Mouse (Mus musculus) adrenal gland (tissue): ENCODE measurements around the gene 9930021J03Rik.

Experiments used
- intact Hi-C: fragments of 180-260 bp; cut with DNase I; formaldehyde crosslinking; loops from one replicate; pipeline ENCODE4 v1.15.1; 2025
- long read RNA-seq, 2 experiments: library from polyadenylated mRNA; unstranded; transcript quantifications; one replicate each; pipeline ENCODE4 v2.0.0; 2020; ENCODE audit warnings: borderline replicate concordance in 1 of 2; ENCODE audit not compliant: insufficient replicate concordance in 1 of 2

The 9930021J03Rik gene
- long read RNA-seq, experiment 1, partial matches to known transcripts = 0 of 1 reads
- long read RNA-seq, experiment 1, other reads (novel, unspliced or antisense) = 1 of 1 reads
- long read RNA-seq, experiment 2, partial matches to known transcripts = 1 of 4 reads
- long read RNA-seq, experiment 2, other reads (novel, unspliced or antisense) = 3 of 4 reads

- intact Hi-C loops = no loop called here
Observed at GRCm38 (mm10) chr19:29805917-29806785, at the start of gene 9930021J03Rik. Gene 9930021J03Rik, minus strand, starts transcription at chr19:29805989.

DNA sequence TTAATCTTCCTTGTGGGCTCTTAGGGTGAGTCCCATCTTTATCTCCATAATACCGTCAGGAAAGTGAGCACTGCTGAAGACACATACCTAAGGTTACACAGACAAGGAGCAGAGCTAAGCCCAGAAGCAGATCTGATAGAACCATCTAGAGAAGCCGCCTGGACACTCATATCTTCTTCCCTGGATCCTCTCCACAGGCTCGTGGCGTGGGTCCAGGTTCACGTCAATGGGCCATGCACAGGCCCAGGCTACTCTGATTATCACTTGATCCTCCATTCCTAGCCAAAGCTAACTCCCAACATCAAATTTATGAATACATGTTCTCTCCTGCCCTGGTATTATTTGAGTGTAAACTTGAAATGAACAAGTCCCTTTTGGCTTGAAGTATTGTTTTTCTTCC, 47.9 kb upstream of the 9930021J03Rik start:
- intact Hi-C loops = no loop called here

- intact Hi-C loops = no loop called here
Observed at GRCm38 (mm10) chr19:29851036-29851690, 45.4 kb upstream of the 9930021J03Rik start.

- intact Hi-C loops = no loop called here
Observed at GRCm38 (mm10) chr19:29849924-29850551, 44.2 kb upstream of the 9930021J03Rik start.

DNA sequence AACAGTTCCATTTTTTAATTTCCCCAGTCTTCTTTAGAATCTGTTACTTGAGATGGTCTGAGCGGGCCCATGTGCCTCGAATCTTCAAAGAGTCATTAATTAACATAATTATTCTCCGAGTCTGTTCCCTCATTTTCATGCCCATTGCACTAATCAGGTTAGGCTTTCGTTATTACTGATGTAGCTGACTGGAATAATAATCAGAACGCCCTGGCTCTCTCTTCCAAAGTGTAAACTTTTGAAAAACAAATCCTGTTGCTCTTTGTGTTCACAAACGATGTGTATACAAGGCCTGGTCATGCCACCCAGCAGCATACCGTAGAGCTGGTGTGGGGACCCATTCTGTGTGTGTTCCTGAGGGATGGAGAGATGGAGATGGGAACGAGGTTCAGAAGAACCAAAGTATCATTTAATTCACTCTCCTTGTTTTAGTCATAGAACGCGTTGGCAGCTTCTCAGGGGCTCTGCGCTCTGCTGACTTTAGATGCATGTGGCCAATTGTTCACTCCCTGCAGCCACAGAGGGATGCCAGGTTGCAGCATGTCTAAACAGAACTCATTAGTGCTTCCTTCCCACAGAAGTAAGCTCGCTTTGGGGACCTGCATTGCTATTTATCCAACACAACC, 38.4 kb upstream of the 9930021J03Rik start:
- intact Hi-C loops = no loop called here

DNA sequence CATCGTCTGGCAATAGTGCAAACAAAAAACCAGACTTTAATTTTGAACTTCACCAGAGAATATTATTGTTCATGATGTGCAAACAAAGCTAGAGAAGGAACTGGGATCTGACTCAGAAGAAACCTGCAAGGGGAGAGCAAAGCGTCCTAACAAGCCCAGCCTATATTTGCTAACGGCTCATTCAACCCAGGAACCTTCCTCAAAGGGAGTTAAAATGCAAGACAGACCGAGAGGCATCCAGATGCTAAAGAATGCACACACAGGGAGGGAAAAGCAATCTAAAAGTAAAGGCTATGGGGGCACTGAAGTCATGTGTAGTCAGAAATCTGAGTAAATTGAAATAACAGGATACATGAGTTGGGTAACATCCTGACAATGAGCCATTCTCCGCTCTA, 37.8 kb upstream of the 9930021J03Rik start:
- intact Hi-C loops = no loop called here

DNA sequence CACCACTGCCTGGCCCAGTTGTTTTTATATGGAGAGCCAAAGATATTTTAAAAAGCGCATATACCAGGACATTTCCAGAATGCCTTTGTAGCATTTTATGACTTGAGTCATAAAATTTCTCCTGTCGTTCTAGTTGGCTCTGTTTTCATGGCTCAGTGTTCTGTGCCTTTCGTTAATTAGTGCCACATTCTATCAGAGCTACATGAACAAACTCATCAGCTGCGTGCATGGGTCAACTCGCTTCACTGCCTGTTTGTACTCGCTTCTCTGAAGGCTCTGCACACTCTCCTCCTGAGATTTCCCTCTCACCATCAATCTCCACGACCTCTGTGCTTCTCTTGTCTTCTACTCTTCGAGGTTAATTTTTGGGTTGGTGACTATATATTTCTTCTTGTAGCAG, 37.2 kb upstream of the 9930021J03Rik start:
- intact Hi-C loops = no loop called here

DNA sequence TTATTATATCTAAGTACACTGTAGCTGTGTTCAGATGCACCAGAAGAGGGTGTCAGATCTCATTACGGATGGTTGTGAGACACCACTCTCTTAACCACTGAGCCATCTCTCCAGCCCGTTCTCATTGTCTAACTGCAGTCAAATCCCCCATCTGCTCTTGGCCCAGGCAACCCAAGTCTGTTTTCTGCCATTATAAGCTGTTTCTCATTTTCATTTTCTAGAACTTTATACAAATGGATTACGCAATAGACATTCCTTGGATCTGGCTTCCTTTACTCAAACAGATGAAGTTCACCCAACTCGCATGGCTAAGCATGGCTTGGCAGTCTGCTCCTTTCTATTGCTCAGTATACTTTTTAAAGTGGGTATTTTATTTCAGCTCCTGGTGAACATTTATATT, 34.9 kb upstream of the 9930021J03Rik start:
- intact Hi-C loops = no loop called here

DNA sequence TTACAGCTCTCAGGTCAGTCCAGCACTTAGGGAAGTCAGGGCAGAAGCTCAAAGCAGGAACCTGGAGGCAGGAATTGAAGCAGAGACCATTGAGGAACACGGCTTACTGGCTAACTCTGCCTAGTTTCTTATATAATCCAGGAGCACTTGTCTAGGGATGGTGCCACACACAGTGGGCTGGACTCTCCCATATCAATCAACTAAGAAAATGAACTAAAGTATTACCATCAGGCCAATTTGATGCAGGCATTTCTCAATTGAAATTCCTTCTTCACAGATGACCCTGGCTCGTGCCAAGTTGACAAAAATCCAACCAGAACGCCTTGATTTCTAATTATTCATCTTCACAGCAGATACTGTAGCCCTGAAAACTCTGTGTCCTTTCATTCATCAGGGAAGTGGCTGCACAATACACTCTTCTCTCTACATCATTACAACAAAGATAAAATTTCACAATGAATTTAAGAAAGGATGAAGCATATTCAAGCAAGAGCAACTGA, 32.9 kb upstream of the 9930021J03Rik start:
- intact Hi-C loops = no loop called here

GRCm38 (mm10) chr19:29838171-29838570, 32.4 kb upstream of the 9930021J03Rik start:
- intact Hi-C loops = no loop called here

DNA sequence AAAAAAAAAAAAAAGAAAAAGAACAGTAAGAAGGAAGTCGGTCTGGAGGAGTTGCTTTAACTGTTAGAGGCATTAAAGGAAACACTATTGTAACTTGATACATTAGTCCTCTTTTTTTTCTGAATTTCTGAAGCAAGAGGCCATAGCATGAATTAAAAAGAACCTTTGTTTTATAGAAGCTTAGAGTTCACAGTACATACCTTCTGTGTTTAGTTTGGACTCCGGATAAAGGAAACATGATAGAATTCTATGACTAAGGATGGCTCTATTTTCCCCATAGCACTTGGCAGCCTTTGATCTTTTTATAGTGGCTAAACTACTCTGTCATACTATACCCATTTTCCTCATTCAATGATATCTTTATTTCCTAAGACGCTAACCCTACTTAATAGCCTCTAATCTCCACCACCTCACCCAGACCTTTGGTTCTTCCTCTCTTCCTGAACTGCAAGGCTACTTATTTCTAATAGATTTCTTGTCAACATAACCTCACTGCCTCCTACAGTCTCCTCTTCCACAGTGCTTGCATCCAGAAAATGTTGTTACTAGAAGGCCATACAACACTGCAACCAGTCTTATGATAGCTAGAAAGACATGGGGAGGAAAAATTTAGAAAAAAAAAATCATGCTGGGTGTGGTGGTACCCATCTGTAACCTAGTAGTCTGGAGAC, 29.7 kb upstream of the 9930021J03Rik start:
- intact Hi-C loops = no loop called here

DNA sequence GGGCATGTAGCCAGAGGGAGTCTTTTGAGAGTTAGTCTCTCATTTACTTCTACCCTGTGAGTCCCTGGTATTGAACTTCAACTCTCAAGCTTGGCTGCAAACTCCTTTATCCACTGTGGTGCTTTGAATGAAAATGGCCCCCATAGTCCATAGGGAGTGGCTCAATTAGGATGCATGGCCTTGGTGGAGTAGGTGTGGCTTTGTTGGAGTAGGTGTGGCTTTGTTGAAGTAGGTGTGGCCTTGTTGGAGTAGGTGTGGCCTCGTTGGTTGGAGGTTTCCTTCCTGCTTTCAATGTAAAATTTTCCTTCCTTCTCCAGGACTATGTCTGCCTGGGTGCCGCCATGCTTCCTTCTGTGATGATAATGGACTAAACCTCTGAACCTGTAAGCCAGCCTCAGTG, 25.1 kb upstream of the 9930021J03Rik start:
- intact Hi-C loops = no loop called here

DNA sequence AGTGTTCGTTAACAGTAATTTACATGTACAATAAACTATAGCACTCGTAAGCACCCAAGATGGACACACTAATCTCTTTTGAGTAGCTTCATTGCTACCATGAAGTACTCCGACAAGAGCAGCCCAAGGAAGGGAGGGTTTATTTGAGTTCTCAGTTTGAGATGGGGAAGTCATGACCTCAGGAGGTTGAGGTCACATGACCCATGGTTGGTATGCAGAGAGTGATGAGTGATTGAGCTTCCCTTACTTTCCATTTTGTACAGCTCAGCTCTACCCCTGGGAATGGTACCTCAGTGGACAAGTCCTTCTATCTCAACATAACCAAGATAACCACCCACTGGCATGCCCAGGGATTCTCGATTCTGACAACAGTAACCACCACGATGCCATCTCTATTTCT, 22.8 kb upstream of the 9930021J03Rik start:
- intact Hi-C loops = loop anchor here (5.0 kb wide), 2 partner anchors 299 to 379 kb away; no protein-coding TSS in a partner anchor

DNA sequence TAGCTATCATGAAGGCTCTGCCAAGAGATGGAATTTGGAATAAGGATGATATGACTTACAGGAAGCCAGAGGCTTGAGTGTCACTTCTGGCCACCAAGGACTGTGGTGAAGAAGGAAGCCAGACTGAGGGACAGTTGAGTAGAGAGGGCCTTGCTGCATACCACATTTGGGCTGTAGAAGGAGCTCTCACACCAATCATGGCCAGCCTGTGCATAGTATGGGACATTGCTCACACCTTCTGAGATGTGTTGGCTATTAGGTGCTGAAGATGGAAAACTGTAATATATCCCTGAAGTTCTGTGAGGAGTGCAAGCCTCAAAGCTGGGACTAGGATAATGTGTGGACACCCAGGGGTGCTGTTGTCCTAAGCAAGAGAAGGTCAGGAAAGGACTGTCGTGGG, 20.9 kb upstream of the 9930021J03Rik start:
- intact Hi-C loops = loop anchor here (2.0 to 5.0 kb wide), 3 partner anchors 152 to 381 kb away; no protein-coding TSS in a partner anchor

- intact Hi-C loops = loop anchor here (5.0 kb wide), 2 partner anchors 302 to 382 kb away; no protein-coding TSS in a partner anchor
Observed at GRCm38 (mm10) chr19:29825003-29825402, 19.2 kb upstream of the 9930021J03Rik start.

GRCm38 (mm10) chr19:29824034-29824700, 18.4 kb upstream of the 9930021J03Rik start:
- intact Hi-C loops = loop anchor here (5.0 kb wide), 1 partner anchor 87 kb away; no protein-coding TSS in a partner anchor

GRCm38 (mm10) chr19:29823456-29824010, 17.7 kb upstream of the 9930021J03Rik start:
- intact Hi-C loops = loop anchor here (5.0 kb wide), 1 partner anchor 86 kb away; no protein-coding TSS in a partner anchor

GRCm38 (mm10) chr19:29820966-29821365, 15.2 kb upstream of the 9930021J03Rik start:
- intact Hi-C loops = loop anchor here (1.0 to 5.0 kb wide), 2 partner anchors 84 to 137 kb away; no protein-coding TSS in a partner anchor
